Mouse (Mus musculus) ZHBTc4 (cell line): ENCODE measurements around the gene Prss27.

Experiments used
- DNase-seq: peaks from one replicate; pipeline ENCODE4 v3.0.0-alpha.2; 2011; ENCODE audit warnings: low read depth, low spot score

Prss27 gene

GRCm38 (mm10) chr17:24037844-24038243 lies at the start of gene Prss27:
Gene Prss27 (plus strand): TSS chr17:24038144.
- no peak for DNase-seq

- no peak for DNase-seq
Measured at GRCm38 (mm10) chr17:23989802-23990201, 48.1 kb upstream of the Prss27 start.

GRCm38 (mm10) chr17:23992789-23993553 lies 45.0 kb upstream of the Prss27 start:
- DNase-seq, result peak; percentile 21

- peak; percentile 95 for DNase-seq
Measured at GRCm38 (mm10) chr17:23993559-23994428, 44.1 kb upstream of the Prss27 start.

GRCm38 (mm10) chr17:23994667-23995066 lies 43.3 kb upstream of the Prss27 start:
- no peak for DNase-seq

GRCm38 (mm10) chr17:23995421-23995820 lies 42.5 kb upstream of the Prss27 start:
- peak; percentile 30 for DNase-seq

- DNase-seq, result no peak
Measured at GRCm38 (mm10) chr17:23997901-23998300, 40.0 kb upstream of the Prss27 start, which contains the start of gene Prss22. Gene Prss22 (minus strand): TSS chr17:23998100.

GRCm38 (mm10) chr17:23998383-23998782 lies 39.6 kb upstream of the Prss27 start:
- DNase-seq, result no peak

GRCm38 (mm10) chr17:24000404-24000803 lies 37.5 kb upstream of the Prss27 start:
- no peak for DNase-seq

- no peak for DNase-seq
Measured at GRCm38 (mm10) chr17:24004071-24004665, 33.8 kb upstream of the Prss27 start.

- no peak for DNase-seq
Measured at GRCm38 (mm10) chr17:24005049-24005448, 32.9 kb upstream of the Prss27 start.

- DNase-seq, result no peak
Measured at GRCm38 (mm10) chr17:24006930-24007329, 31.0 kb upstream of the Prss27 start.

- no peak for DNase-seq
Measured at GRCm38 (mm10) chr17:24007391-24007790, 30.6 kb upstream of the Prss27 start.

- DNase-seq, result no peak
Measured at GRCm38 (mm10) chr17:24008105-24008504, 29.8 kb upstream of the Prss27 start.

- peak; percentile 35 for DNase-seq
Measured at GRCm38 (mm10) chr17:24009617-24010016, 28.3 kb upstream of the Prss27 start.

GRCm38 (mm10) chr17:24012921-24013320 lies 25.0 kb upstream of the Prss27 start:
- DNase-seq, result no peak

GRCm38 (mm10) chr17:24014433-24014965 lies 23.4 kb upstream of the Prss27 start:
- peak; percentile 72 for DNase-seq

- peak; percentile 84 for DNase-seq
Measured at GRCm38 (mm10) chr17:24015727-24016126, 22.2 kb upstream of the Prss27 start.

GRCm38 (mm10) chr17:24020696-24021095 lies 17.2 kb upstream of the Prss27 start:
- DNase-seq, result no peak

- DNase-seq, result no peak
Measured at GRCm38 (mm10) chr17:24021375-24022199, 16.4 kb upstream of the Prss27 start.

- DNase-seq, result no peak
Measured at GRCm38 (mm10) chr17:24029477-24029876, 8.5 kb upstream of the Prss27 start.
